Mouse (Mus musculus): ENCODE measurements around the gene Tmpo. TPM values are rescaled to one million over a fixed set of nuclear protein-coding genes. Genes with fewer than 3 reads are reported as not detected.

Tmpo gene
- polyA plus RNA-seq, 1 experiment from 2014 or later = 185 TPM

- Histone ChIP-seq H3K9ac (ENCODE audit: low read depth, low read length) (peak overlapping the region; percentile 77), H3K4me1 (ENCODE audit: control insufficient read depth, insufficient read depth, low read length) (peaks cover 6% of the 10 kb centered on the region; the same call in 1 of the 2 replicates), H3K4me3 (ENCODE audit: low read depth, low read length) (peak overlapping the region; percentile 58), H3K36me3 (ENCODE audit: control insufficient read depth, insufficient read depth, low read length) (no peaks in the 10 kb centered on the region), H3K4me2 (ENCODE audit: low read depth, low read length) (peak overlapping the region; percentile 52), H3K9me3 (ENCODE audit: control insufficient read depth, low read length) (no peaks in the 10 kb centered on the region), H3K27ac (replicated peaks; ENCODE audit: low read depth, low read length) (peak overlapping the region; percentile 99), H3K27me3 (replicated peaks; ENCODE audit: control insufficient read depth, insufficient read depth, low read length) (no peaks in the 10 kb centered on the region)
- WGBS = under 1% methylated on average over 64 of the region's 69 CpGs
- DNase-seq (ENCODE audit: low spot score) (peak; percentile 97), ATAC-seq (ENCODE audit: low read depth) (peak; percentile 89)
Measured at GRCm38 (mm10) chr10:91181461-91182288, 560 bp upstream of the Tmpo start.

GRCm38 (mm10) chr10:91180301-91180700 lies 814 bp downstream of the Tmpo start:
- DNase-seq (ENCODE audit: low spot score) = peak; percentile 53
- Histone ChIP-seq H3K36me3 (ENCODE audit: control insufficient read depth, insufficient read depth, low read length) (no peaks in the 10 kb centered on the region), H3K4me2 (ENCODE audit: low read depth, low read length) (peak overlapping the region; percentile 52), H3K27me3 (replicated peaks; ENCODE audit: control insufficient read depth, insufficient read depth, low read length) (no peaks in the 10 kb centered on the region), H3K4me3 (ENCODE audit: low read depth, low read length) (peak overlapping the region; percentile 58), H3K9ac (ENCODE audit: low read depth, low read length) (peak overlapping the region; percentile 77), H3K9me3 (ENCODE audit: control insufficient read depth, low read length) (no peaks in the 10 kb centered on the region), H3K27ac (replicated peaks; ENCODE audit: low read depth, low read length) (peak overlapping the region; percentile 99), H3K4me1 (ENCODE audit: control insufficient read depth, insufficient read depth, low read length) (peaks cover 6% of the 10 kb centered on the region; the same call in 1 of the 2 replicates)
- no peak for ATAC-seq (ENCODE audit: low read depth)
- 20% methylated on average over 7 of the region's 7 CpGs for WGBS

GRCm38 (mm10) chr10:91179834-91180233 lies 1.3 kb downstream of the Tmpo start:
- H3K9ac ChIP-seq (ENCODE audit: low read depth, low read length) = 0 out of 2 replicates have a peak overlapping the region, but pooled peaks have one; percentile 77

GRCm38 (mm10) chr10:91177201-91177600 lies 3.9 kb downstream of the Tmpo start:
- Histone ChIP-seq H3K4me1 (ENCODE audit: control insufficient read depth, insufficient read depth, low read length) (no peaks in the 10 kb centered on the region), H3K9me3 (ENCODE audit: control insufficient read depth, low read length) (no peaks in the 10 kb centered on the region), H3K36me3 (ENCODE audit: control insufficient read depth, insufficient read depth, low read length) (no peaks in the 10 kb centered on the region), H3K27me3 (replicated peaks; ENCODE audit: control insufficient read depth, insufficient read depth, low read length) (no peaks in the 10 kb centered on the region), H3K27ac (replicated peaks; ENCODE audit: low read depth, low read length) (no peak overlapping the region), H3K4me2 (ENCODE audit: low read depth, low read length) (no peak overlapping the region), H3K9ac (ENCODE audit: low read depth, low read length) (no peak overlapping the region), H3K4me3 (ENCODE audit: low read depth, low read length) (no peak overlapping the region)
- no peak for DNase-seq (ENCODE audit: low spot score)
- whole genome bisulfite sequencing = 60% methylated on average over 3 of the region's 4 CpGs
- no peak for ATAC-seq (ENCODE audit: low read depth)

More at GRCm38 (mm10) chr10:91179834-91180233, 1.3 kb downstream of the Tmpo start:
- Histone ChIP-seq H3K4me3 (ENCODE audit: low read depth, low read length) (0 out of 2 replicates have a peak overlapping the region, but pooled peaks have one; percentile 58), H3K36me3 (ENCODE audit: control insufficient read depth, insufficient read depth, low read length) (no peaks in the 10 kb centered on the region), H3K27ac (replicated peaks; ENCODE audit: low read depth, low read length) (peak overlapping the region; percentile 99), H3K4me1 (ENCODE audit: control insufficient read depth, insufficient read depth, low read length) (peaks cover 6% of the 10 kb centered on the region; the same call in 1 of the 2 replicates), H3K27me3 (replicated peaks; ENCODE audit: control insufficient read depth, insufficient read depth, low read length) (no peaks in the 10 kb centered on the region), H3K4me2 (ENCODE audit: low read depth, low read length) (peak overlapping the region; percentile 52), H3K9me3 (ENCODE audit: control insufficient read depth, low read length) (no peaks in the 10 kb centered on the region)
- no peak for ATAC-seq (ENCODE audit: low read depth)
- WGBS = 62% methylated on average over 2 of the region's 2 CpGs
- DNase-seq (ENCODE audit: low spot score) = no peak

GRCm38 (mm10) chr10:91172329-91173100 lies 8.6 kb downstream of the Tmpo start:
- Histone ChIP-seq H3K4me2 (ENCODE audit: low read depth, low read length) (peak overlapping the region; percentile 86), H3K9me3 (ENCODE audit: control insufficient read depth, low read length) (no peaks in the 10 kb centered on the region), H3K4me1 (ENCODE audit: control insufficient read depth, insufficient read depth, low read length) (peaks cover 18% of the 10 kb centered on the region), H3K9ac (ENCODE audit: low read depth, low read length) (peak overlapping the region; percentile 100), H3K4me3 (ENCODE audit: low read depth, low read length) (peak overlapping the region; percentile 97), H3K27me3 (replicated peaks; ENCODE audit: control insufficient read depth, insufficient read depth, low read length) (no peaks in the 10 kb centered on the region), H3K36me3 (ENCODE audit: control insufficient read depth, insufficient read depth, low read length) (0 out of 2 replicates have a peak, but pooled peaks cover 4% of the 10 kb centered on the region), H3K27ac (replicated peaks; ENCODE audit: low read depth, low read length) (peak overlapping the region; percentile 98)
- ATAC-seq (ENCODE audit: low read depth) (no peak), DNase-seq (ENCODE audit: low spot score) (no peak)
- 73% methylated on average over 14 of the region's 14 CpGs for WGBS

GRCm38 (mm10) chr10:91171455-91172328 lies 9.4 kb downstream of the Tmpo start:
- H3K9ac ChIP-seq (ENCODE audit: low read depth, low read length) = peak overlapping the region; percentile 100
- 2% methylated on average over 27 of the region's 68 CpGs for WGBS
- peak overlapping the region; percentile 97 for H3K4me3 ChIP-seq (ENCODE audit: low read depth, low read length)
- peak overlapping the region; percentile 98 for H3K27ac ChIP-seq (replicated peaks; ENCODE audit: low read depth, low read length)
- H3K9me3 ChIP-seq (ENCODE audit: control insufficient read depth, low read length) = no peaks in the 10 kb centered on the region
- peak; percentile 97 for ATAC-seq (ENCODE audit: low read depth)
- H3K27me3 ChIP-seq (replicated peaks; ENCODE audit: control insufficient read depth, insufficient read depth, low read length) = no peaks in the 10 kb centered on the region
- H3K4me1 ChIP-seq (ENCODE audit: control insufficient read depth, insufficient read depth, low read length) = peaks cover 27% of the 10 kb centered on the region
- H3K4me2 ChIP-seq (ENCODE audit: low read depth, low read length) = peak overlapping the region; percentile 86
- H3K36me3 ChIP-seq (ENCODE audit: control insufficient read depth, insufficient read depth, low read length) = 0 out of 2 replicates have a peak, but pooled peaks cover 4% of the 10 kb centered on the region
- DNase-seq (ENCODE audit: low spot score) = peak; percentile 96

GRCm38 (mm10) chr10:91171041-91171440 lies 10.1 kb downstream of the Tmpo start:
- Histone ChIP-seq H3K36me3 (ENCODE audit: control insufficient read depth, insufficient read depth, low read length) (0 out of 2 replicates have a peak, but pooled peaks cover 4% of the 10 kb centered on the region), H3K9me3 (ENCODE audit: control insufficient read depth, low read length) (no peaks in the 10 kb centered on the region), H3K4me1 (ENCODE audit: control insufficient read depth, insufficient read depth, low read length) (peaks cover 27% of the 10 kb centered on the region), H3K27ac (replicated peaks; ENCODE audit: low read depth, low read length) (peak overlapping the region; percentile 98), H3K27me3 (replicated peaks; ENCODE audit: control insufficient read depth, insufficient read depth, low read length) (no peaks in the 10 kb centered on the region), H3K9ac (ENCODE audit: low read depth, low read length) (peak overlapping the region; percentile 100), H3K4me3 (ENCODE audit: low read depth, low read length) (peak overlapping the region; percentile 97), H3K4me2 (ENCODE audit: low read depth, low read length) (peak overlapping the region; percentile 54)
- peak; percentile 44 for DNase-seq (ENCODE audit: low spot score)
- peak; percentile 44 for ATAC-seq (ENCODE audit: low read depth)
- WGBS = 0% methylated on average over 5 of the region's 59 CpGs
